Mouse (Mus musculus): ENCODE data around the gene Dntt.
A peak's percentile ranks its signal among the peaks of the same experiment; 100 is the strongest.

Dntt gene

GRCm38 (mm10) chr19:41053530-41053929 is 24.5 kb downstream of the Dntt start:
- DNase-seq (ENCODE audit: low spot score in 2 of 2) = no peak

- no peak for DNase-seq (ENCODE audit: low spot score in 2 of 2)
These were observed 25.6 kb downstream of the Dntt start for GRCm38 (mm10) chr19:41054702-41055101.

DNA sequence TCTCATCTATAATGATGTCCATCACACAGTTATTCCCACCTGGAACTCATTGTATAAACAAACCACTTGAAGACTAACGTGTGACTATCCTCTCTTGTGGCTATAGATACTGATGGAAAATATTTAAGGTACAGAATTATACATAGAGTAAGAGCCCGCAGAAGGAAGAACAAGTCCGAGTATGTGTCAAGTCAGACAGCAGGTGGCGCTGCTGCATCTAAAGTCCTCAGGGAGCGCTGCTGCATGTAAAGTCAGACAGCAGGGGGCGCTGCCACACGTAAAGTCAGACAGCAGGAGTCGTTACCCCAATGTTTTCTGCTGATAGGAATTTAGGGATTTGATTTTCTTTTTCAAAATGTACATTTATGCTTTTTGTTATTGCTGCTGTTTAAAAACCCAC is 42.4 kb downstream of the Dntt start:
- DNase-seq (ENCODE audit: low spot score in 2 of 2) = peak; percentile 90 to 94

GRCm38 (mm10) chr19:41073746-41074455 is 44.8 kb downstream of the Dntt start:
- DNase-seq (ENCODE audit: low spot score in 2 of 2) = peak in 1 of 2 experiments; percentile 13

GRCm38 (mm10) chr19:41076906-41077305 is 47.8 kb downstream of the Dntt start, which contains the start of gene Opalin:
Opalin (minus strand) TSS chr19:41077113.
- no peak for DNase-seq (ENCODE audit: low spot score in 2 of 2)

DNA sequence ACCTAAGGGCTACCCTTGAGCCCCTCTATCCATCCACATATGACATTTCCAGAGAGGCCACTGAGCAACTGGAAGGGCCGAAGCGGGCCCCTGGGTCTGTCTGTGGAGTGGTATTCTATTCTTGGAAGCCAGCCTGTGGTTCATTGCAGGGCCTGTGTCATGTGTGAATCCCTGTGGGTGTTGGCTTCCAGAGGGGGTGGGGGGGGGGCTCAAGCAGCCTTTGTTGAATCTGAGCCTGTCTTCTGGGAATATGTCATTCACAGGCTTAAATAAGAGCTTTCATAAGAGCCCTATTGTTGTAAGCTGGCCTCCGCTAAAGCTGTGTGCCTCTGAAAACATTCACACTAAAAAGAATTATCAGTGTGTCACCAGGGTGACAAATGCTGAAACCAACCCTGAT is 52.5 kb downstream of the Dntt start:
- no peak for DNase-seq (ENCODE audit: low spot score in 2 of 2)

DNA sequence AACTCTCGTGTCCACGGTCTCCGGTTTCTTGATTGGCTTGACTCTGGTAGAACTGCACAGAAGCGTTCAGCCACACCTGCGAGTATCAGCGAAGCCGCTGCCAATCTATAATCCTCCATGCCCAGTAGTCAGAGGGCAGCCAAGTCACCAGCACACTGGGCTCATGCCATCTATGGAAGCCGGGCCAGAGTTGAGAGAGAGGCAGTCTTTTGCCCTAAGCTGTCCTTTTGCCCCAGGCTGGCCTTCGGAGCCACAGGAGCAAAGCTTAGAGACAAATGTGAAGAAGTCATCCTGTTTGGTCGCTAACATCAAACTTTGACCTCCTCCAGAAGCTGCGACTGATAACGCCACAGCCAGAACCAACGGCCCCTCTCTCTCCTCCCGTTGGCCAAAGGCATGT is 54.6 kb downstream of the Dntt start:
- no peak for DNase-seq (ENCODE audit: low spot score in 2 of 2)

DNA sequence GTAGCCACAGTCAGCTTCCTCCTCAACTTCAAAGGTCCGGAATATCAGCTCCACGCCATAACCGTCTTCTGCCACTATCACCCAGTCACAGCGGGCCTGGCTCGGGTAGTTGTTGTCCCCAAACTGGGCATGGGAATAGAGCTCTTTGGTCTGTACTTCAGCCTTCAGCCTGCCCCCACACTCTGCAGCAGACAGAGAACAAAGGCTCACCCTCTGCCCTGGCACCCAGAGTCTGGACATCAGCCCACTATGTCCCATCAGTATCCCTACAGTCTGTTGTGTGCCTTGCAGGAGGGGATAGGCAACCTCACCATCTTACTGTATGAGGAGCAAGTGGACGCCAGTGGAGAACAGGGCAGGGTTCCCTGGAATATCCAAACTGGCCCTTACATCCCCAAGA is 57.2 kb downstream of the Dntt start:
- no peak for DNase-seq (ENCODE audit: low spot score in 2 of 2)

GRCm38 (mm10) chr19:41086700-41087099 is 57.6 kb downstream of the Dntt start:
- peak; percentile 78 to 92 for DNase-seq (ENCODE audit: low spot score in 2 of 2)

GRCm38 (mm10) chr19:41087901-41088300 is 58.8 kb downstream of the Dntt start:
- no peak for DNase-seq (ENCODE audit: low spot score in 2 of 2)

GRCm38 (mm10) chr19:41088491-41088890 is 59.4 kb downstream of the Dntt start:
- no peak for DNase-seq (ENCODE audit: low spot score in 2 of 2)

GRCm38 (mm10) chr19:41089833-41090232 is 60.8 kb downstream of the Dntt start:
- peak; percentile 56 to 78 for DNase-seq (ENCODE audit: low spot score in 2 of 2)

- no peak for DNase-seq (ENCODE audit: low spot score in 2 of 2)
These were observed 62.8 kb downstream of the Dntt start for GRCm38 (mm10) chr19:41091901-41092300.

DNA sequence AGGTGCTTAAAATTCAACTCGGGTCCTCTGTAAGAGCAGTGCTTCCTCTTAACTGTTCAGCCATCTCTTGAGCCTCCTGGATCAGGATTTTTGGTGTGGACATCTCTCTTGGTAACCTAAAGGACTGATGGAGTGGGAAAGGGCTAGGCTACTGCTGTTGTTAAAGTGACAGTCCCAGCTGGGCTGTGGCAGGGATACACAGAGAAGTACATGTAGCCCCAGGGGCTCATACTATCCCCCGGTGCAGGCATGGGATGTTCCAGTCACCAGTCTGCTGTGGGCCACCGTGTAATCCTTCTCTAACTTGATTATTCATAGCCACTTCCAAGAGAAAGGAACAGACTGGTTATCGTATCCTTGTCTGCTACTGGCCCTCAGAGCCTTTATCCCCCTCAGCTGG is 68.0 kb downstream of the Dntt start:
- no peak for DNase-seq (ENCODE audit: low spot score in 2 of 2)

GRCm38 (mm10) chr19:41100863-41101262 is 71.8 kb downstream of the Dntt start:
- no peak for DNase-seq (ENCODE audit: low spot score in 2 of 2)

DNA sequence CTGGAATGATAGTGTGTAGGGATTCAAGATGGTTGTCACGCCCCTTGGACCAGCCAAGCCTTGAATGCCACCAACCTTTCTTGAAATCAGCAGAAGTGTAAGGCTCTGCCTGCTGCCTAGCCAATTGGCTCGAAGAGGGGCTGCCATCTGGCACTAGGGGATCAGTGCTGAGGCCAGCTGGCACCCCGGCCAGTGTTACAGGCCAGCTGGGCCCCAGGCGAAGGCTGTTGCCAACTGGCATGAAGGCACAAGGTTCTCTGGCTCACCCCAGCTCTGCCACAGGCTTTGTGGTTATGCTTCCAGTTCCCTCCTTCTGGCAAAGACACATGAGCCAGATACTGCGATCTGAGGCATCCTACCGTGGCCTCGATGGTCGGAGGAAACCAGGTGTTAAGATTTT is 72.3 kb downstream of the Dntt start:
- DNase-seq (ENCODE audit: low spot score in 2 of 2) = peak; percentile 63 to 77

DNA sequence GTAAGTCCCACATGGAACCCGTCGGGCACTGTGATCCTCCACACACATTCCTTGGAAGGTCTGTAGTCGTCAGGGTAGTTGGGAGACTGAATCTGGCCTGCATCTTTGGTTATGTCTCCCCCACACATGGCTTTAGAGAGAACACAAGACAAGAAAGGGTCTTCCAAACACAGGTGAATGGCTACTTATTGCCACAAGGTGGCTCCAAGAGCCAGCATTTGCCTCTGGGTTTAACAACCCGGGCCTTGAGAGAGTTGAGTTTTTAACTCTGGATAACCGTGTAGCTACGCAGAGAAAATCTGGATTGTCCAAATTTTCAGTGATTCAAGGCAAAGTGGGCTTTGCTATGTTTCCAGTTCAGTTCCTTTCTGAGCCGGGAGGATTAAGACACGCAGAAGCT is 75.8 kb downstream of the Dntt start:
- peak in 1 of 2 experiments; percentile 49 for DNase-seq (ENCODE audit: low spot score in 2 of 2)

- DNase-seq (ENCODE audit: low spot score in 2 of 2) = no peak
These were observed 78.5 kb downstream of the Dntt start for GRCm38 (mm10) chr19:41107530-41107929.

DNA sequence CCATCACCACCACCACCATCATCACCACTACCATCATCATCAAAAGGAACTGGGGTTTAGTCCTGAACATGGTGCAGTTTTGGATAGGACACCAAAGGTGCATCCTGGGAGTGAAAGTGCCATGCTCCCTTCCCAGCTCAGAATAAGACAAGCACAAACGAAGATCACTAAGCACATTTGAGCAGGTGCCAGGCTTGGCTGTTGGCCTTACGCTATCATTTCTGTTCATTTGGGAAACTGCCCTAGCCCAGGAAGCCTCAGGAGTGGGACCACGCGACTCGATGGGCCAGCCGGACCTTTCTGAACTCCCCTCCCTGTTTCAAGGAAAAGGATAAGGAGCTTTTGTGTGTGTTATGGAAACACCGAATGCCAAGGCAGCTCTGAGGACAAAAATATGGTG is 79.6 kb downstream of the Dntt start:
- DNase-seq (ENCODE audit: low spot score in 2 of 2) = no peak

Measured in frontal cortex, postnatal 36 days (tissue).